Mouse (Mus musculus): Measurements from ENCODE around the gene Anapc15-ps.
"Not testable (repeated sequence)": the region's sequence is repeated elsewhere in the genome, so short reads cannot be mapped to it uniquely, and the experiment has no call there.

The Anapc15-ps gene

GRCm38 (mm10) chr10:95630166-95630565, 43.1 kb downstream of the Anapc15-ps start:
- DNase-seq (ENCODE audit: low spot score in 2 of 2), result not testable (repeated sequence)

GRCm38 (mm10) chr10:95628338-95628737, 44.9 kb downstream of the Anapc15-ps start:
- no peak for DNase-seq (ENCODE audit: low spot score in 2 of 2)

- DNase-seq (ENCODE audit: low spot score in 2 of 2), result no peak
Observed at GRCm38 (mm10) chr10:95627381-95627780, 45.9 kb downstream of the Anapc15-ps start.

GRCm38 (mm10) chr10:95625300-95625699, 48.0 kb downstream of the Anapc15-ps start:
- DNase-seq (ENCODE audit: low spot score in 2 of 2), result no peak

- DNase-seq (ENCODE audit: low spot score in 2 of 2), result no peak
Observed at GRCm38 (mm10) chr10:95624007-95624406, 49.2 kb downstream of the Anapc15-ps start.

- DNase-seq (ENCODE audit: low spot score in 2 of 2), result no peak
Observed at GRCm38 (mm10) chr10:95623518-95623905, 49.7 kb downstream of the Anapc15-ps start.
